Mouse (Mus musculus) liver, embryonic 14.5 days (tissue): ENCODE data around the gene Helz.

Experiments used
- CTCF ChIP-seq: IDR thresholded peaks from 2 replicates; pipeline ENCODE4 v1.5.1; 2016; ENCODE audit warnings: antibody characterized with exemption, low read depth, control low read depth
- EP300 ChIP-seq: IDR thresholded peaks from 2 replicates; pipeline ENCODE4 v1.6.1; 2016; ENCODE audit warnings: antibody characterized with exemption, low read depth

GRCm38 (mm10) chr11:107674601-107675000, 126.9 kb downstream of the Helz start:
- TF ChIP-seq CTCF (no peak), EP300 (no peak)
